Mouse (Mus musculus) bone marrow, adult 2 months (tissue): Measurements from ENCODE around the gene Dnajc1. TPM values are rescaled to one million over a fixed set of nuclear protein-coding genes. Genes with fewer than 3 reads are reported as not detected.

Experiments used
- H3K27ac ChIP-seq: fragments of 200-500 bp; 2 replicates; pipeline ENCODE4 v1.5.1; 2012; ENCODE audit warnings: low read depth, mild to moderate bottlenecking, control low read depth, inconsistent platforms, low read length; ENCODE audit not compliant: control insufficient read depth, poor library complexity, insufficient read depth
- H3K4me1 ChIP-seq: fragments of 200-500 bp; 2 replicates; pipeline ENCODE4 v1.6.1; 2011; ENCODE audit warnings: low read length; ENCODE audit not compliant: control insufficient read depth, insufficient read depth
- H3K4me3 ChIP-seq: fragments of 200-500 bp; replicated peaks from 2 replicates; pipeline ENCODE3; 2011; ENCODE audit warnings: mild to moderate bottlenecking, low read depth, low read length, control low read depth; ENCODE audit not compliant: control insufficient read depth
- CTCF ChIP-seq: fragments of 200-500 bp; IDR thresholded peaks from 2 replicates; pipeline ENCODE4 v1.5.1; 2011; ENCODE audit warnings: low read length, control low read depth; ENCODE audit not compliant: control insufficient read depth, insufficient read depth
- POLR2A ChIP-seq: fragments of 200-500 bp; IDR thresholded peaks from 2 replicates; pipeline ENCODE4 v1.6.1; 2011; ENCODE audit warnings: low read depth, mild to moderate bottlenecking, control low read depth, low read length, borderline replicate concordance; ENCODE audit not compliant: control insufficient read depth
- WGBS: fragments of 180-500 bp; shearing (Covaris S2); methylation state at CpG from one replicate; pipeline ENCODE4 v1.1.7; 2018; 5-methylcytosine and 5-hydroxymethylcytosine counted together
- polyA plus RNA-seq: library from polyadenylated mRNA; stranded (reverse); fragments of >200 nt; gene quantifications from 2 replicates; pipeline ENCODE4 v1.2.4, GENCODE M21; 2011; ENCODE audit warnings: low replicate concordance; ENCODE audit not compliant: missing spikeins, insufficient read depth, insufficient read length

The Dnajc1 gene
- polyA plus RNA-seq, 1 experiment: 9.6 TPM

DNA sequence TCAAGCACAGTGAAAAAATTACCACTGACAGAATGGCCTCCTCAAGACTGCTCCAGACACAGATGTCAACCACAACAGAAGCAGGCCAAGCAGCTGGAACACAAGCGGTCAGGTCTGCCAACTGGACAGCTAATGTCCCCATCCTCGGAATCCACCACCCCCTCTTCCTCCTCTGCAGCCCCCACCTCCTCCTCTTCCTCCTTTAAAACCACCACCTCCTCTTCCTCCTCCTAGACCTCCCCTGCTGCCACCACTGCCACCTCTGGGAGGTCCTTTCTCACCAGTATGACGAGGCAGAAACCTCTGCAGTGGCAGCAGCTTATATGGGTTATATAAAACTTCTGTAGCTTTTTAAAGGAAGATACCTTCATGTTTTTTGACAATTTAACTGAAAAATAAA is 143.4 kb downstream of the Dnajc1 start:
- WGBS: 68% methylated on average over 3 of the region's 3 CpGs
- H3K4me1 ChIP-seq: no peaks in the 10 kb centered on the region
- no peak for TF ChIP-seq CTCF
- TF ChIP-seq POLR2A: no peak
- no peak overlapping the region for H3K27ac ChIP-seq
- H3K4me3 ChIP-seq: no peak overlapping the region

DNA sequence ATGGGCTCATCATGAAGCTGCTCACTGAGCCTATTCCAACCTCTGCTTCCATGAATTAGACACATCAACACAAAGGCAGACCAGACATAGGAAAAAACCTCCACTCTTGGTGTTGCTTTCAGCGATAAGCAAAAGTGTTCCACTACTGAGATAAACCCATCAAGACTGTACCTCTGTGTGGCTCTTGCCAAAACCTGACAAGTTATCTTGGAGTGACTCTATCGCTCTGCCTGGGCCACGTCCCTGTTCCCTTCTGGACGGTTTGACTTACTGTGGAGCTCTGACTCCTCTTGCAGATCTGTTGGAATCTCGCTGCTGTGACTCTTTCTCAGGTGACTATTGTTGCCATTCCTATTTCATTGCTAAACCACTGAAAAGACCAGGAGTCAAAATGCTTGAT is 157.1 kb downstream of the Dnajc1 start:
- H3K4me1 ChIP-seq: no peaks in the 10 kb centered on the region
- H3K4me3 ChIP-seq: no peak overlapping the region
- no peak overlapping the region for H3K27ac ChIP-seq
- WGBS: 69% methylated on average over 5 of the region's 5 CpGs
- TF ChIP-seq CTCF: no peak
- TF ChIP-seq POLR2A: no peak

DNA sequence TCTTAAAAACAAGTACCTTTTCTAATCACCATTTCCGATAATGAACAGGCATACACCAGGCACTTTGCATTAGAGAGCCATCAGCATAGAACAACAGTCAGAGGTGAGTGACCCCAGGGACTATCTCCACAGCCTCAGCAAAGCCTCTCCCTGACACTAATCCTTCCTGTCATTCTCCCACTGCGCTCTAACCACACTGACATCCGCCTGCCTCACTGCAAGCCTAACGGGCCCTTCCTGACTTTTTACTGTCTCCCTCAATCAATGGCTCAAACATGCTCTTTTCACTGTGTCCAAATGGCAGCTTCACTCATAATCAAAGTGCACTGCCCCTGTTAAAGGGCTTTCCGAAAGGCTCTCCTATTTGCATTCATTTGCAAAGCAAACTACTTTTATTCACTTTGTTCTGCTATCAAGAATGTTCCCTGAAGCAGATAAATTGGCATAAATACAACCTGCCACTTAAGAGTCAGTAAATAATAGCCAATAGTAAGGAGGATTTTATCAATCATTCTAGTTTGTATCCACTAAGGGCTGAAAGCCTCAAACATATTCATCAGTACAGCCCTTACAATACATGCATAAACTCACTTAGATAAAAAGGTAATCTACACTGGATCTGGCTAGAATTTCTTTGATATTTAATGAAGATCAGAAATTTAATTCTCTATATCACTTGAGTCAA is 159.6 kb downstream of the Dnajc1 start:
- Histone ChIP-seq H3K27ac (no peak overlapping the region), H3K4me1 (no peaks in the 10 kb centered on the region), H3K4me3 (no peak overlapping the region)
- 62% methylated on average over 5 of the region's 5 CpGs for WGBS
- TF ChIP-seq POLR2A (no peak), CTCF (no peak)

DNA sequence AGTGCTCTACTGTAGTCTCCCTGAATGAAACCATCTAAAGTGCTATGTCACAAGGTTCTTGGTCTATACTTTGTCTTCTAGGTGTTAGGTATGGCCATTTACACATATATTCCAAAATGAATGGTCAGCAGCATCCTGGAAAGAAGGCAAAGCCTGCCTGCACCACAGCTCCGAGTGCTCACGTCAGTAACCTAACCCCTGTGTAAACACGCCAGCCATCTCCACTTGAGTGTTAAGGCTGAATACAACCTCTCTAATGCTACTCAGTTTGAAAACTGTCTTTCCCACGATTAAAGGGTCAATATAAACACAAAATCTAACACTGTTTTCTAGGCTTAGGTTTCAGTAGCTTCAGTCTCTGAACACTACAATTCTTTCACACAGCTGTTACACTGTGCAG is 161.5 kb downstream of the Dnajc1 start:
- TF ChIP-seq POLR2A: no peak
- no peak for TF ChIP-seq CTCF
- H3K4me1 ChIP-seq: no peaks in the 10 kb centered on the region
- no peak overlapping the region for H3K4me3 ChIP-seq
- no peak overlapping the region for H3K27ac ChIP-seq
- WGBS: 77% methylated on average over 4 of the region's 4 CpGs

- H3K27ac ChIP-seq: no peak overlapping the region
- 93% methylated on average over 2 of the region's 2 CpGs for WGBS
- H3K4me1 ChIP-seq: no peaks in the 10 kb centered on the region
- TF ChIP-seq CTCF (no peak), POLR2A (no peak)
- H3K4me3 ChIP-seq: no peak overlapping the region
Measured at GRCm38 (mm10) chr2:18229279-18229678, 163.4 kb downstream of the Dnajc1 start.

DNA sequence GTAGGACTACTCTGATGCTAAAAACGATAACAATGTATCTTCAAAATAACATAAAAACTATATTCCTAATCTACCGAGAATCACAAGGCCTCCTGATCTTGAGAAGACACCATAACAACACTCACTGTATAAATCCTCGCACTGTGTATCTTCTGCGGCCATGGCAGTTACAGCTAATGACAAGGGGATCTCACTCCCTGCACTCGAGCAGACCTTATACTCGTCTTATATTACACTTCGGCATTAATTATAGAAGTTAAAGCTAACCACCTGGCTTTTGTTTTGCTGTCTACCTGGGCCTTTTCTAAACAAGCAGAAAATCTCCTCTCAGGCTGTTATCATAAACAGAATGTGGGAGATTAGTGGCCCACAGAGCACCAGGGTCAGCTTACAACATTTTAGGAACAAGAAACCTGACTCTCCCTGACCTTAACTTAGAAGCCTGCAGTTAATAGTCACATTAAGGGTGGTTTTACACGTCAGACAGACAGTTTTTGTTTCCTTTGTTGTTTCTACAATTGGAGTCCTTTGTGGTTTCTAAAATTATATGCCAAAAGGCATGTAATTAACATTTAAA is 164.1 kb downstream of the Dnajc1 start:
- H3K4me1 ChIP-seq: no peaks in the 10 kb centered on the region
- no peak overlapping the region for H3K4me3 ChIP-seq
- TF ChIP-seq CTCF (no peak), POLR2A (no peak)
- no peak overlapping the region for H3K27ac ChIP-seq
- WGBS: 79% methylated on average over 8 of the region's 8 CpGs

GRCm38 (mm10) chr2:18219569-18219968 is 173.1 kb downstream of the Dnajc1 start:
- 80% methylated on average over 13 of the region's 13 CpGs for WGBS
- Histone ChIP-seq H3K4me1 (no peaks in the 10 kb centered on the region), H3K4me3 (no peak overlapping the region), H3K27ac (no peak overlapping the region)
- no peak for TF ChIP-seq CTCF
- TF ChIP-seq POLR2A: no peak

GRCm38 (mm10) chr2:18219136-18219535 is 173.5 kb downstream of the Dnajc1 start:
- Histone ChIP-seq H3K4me1 (no peaks in the 10 kb centered on the region), H3K4me3 (no peak overlapping the region), H3K27ac (no peak overlapping the region)
- 84% methylated on average over 8 of the region's 8 CpGs for WGBS
- TF ChIP-seq POLR2A (no peak), CTCF (no peak)
